Mouse (Mus musculus) left cerebral cortex, adult 11 months (tissue): ENCODE data around the gene Uri1.

Source experiments
- DNase-seq: peaks from one replicate; pipeline ENCODE4 v3.0.0; 2022; ENCODE audit warnings: low spot score

Gene Uri1

DNA sequence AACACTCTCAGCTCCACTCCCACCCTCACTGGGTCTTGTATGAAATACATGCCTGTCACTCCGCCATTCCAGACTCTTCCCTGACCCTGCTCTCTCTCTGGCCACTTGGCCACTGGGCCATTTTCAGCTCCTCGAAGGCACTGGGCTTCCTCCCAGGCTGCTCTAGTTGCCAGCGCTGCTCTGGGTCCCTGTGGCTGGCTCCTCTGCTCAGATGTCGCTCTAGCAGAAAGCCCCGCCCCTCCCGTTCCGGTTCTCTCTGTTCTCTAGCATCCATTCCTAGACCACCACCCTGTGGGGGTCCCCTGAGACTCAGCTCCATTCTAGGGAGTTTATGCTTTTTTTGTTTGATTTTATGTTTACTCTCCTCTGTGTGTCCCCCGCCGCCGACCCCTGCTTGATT lies 104.4 kb downstream of the Uri1 start:
- no peak for DNase-seq

DNA sequence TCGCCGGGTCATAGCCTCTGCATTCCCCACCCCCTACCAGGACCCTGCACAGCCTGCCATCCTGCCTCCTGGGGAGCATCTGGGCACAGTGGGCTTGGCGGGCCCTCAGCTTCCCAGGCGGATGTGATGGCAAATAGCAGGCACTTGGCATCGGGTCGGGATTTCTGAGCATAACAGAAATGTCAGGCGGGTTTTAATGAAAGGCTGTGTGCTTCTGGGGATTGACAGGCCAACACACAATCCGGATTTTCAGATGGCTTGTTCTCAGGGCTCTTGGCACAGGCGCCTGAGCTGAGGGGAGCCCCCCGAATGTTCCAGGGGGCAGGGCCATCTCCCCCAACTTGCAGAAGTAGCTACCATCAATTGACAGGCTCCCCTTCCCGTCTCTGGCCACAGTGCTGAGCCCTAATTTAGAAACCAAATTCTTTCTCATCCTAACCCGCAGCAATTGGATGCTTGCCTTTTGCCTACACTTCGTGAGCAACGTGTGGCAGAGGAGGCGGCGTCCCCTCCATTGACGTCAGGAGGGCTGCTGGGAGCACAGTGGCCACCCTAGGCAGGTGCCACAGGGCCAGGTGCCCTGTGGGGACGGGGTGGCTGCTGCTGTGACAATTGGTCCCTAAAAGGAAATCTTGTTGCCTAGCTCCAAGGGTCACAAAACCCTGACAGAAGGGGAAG lies 106.5 kb downstream of the Uri1 start:
- no peak for DNase-seq

DNA sequence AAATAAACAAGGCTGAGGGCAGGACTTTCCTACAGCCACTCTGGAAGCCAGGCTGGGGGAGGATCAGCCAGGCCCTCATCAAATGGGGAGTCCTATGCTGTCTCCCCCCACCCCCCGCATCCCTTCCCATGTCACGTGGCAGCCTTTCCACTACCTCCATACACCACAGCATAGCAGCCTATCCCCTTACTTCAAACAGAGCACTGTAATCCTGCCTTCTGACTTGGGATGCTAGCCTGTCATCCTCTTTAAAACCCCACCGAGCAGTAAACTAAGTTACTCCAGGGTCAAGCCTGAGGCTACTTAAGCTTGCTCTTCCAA lies 111.6 kb downstream of the Uri1 start:
- no peak for DNase-seq

DNA sequence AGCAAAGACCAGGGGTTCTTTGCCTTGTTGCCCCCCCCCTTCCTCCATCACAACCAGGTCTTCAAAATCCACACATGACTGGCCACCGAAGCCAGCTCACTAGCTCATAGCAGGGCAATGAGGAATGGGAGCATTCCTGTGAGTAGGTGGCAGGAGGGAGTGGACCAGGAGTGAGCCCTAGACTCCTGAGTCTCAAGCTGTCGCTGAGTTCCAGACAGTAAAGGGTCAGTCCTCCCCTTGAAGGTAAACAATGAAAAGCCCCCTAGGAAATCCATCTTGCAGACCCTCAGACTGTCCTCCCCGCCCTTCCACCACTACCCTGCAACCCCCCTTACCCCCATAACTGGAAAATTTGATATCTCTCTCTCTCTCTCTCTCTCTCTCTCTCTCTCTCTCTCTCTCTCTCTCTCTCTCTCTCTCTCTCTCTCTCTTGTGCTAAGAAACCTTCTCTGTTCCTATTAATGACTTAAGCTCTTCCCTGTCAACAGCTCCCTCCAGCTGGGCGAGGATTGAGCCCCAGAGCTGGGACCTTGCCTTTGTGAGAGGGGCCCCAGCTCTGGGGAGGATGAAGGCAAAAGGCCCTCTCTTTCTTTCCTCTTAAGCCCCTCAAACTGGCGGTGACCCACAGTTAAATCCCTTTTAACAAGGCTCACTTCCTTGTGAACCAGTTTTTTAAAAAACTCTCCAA lies 112.1 kb downstream of the Uri1 start:
- no peak for DNase-seq

DNA sequence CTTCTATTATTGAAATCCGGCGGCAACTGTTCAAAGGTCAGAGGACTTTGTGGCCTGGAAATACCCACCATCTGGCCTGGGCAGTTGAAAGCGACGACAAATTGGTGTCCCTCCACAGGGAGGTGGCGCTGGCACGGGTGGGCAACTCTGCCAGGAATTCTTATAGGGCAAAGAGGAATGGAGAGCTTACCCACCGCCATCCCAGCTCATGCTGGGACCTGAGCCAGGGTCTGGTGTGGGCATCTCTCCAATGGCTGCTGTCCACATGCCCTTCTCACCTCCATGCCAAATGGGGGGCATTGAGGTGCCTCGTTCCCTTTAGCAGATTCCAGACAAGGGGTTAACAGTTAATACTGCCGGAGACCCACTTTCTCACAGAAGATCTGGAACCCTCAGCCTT lies 113.2 kb downstream of the Uri1 start:
- no peak for DNase-seq
